Mouse (Mus musculus): ENCODE data around the gene Mrpl34.

Mrpl34 gene

GRCm38 (mm10) chr8:71468916-71469315 lies 4.2 kb downstream of the Mrpl34 start, which contains the start of gene Dda1:
TSS of gene Dda1 (plus strand) at chr8:71469199.
- in situ Hi-C loops (cut with MseI, MboI): no loop called here

- in situ Hi-C loops (cut with MseI, MboI): no loop called here
Measured at GRCm38 (mm10) chr8:71469411-71469810, 4.7 kb downstream of the Mrpl34 start.

GRCm38 (mm10) chr8:71470146-71470912 lies 5.6 kb downstream of the Mrpl34 start:
- in situ Hi-C loops (cut with MseI, MboI): no loop called here

- in situ Hi-C loops (cut with MseI, MboI): no loop called here
Measured at GRCm38 (mm10) chr8:71470913-71471255, 6.1 kb downstream of the Mrpl34 start.

GRCm38 (mm10) chr8:71471861-71472260 lies 7.1 kb downstream of the Mrpl34 start:
- in situ Hi-C loops (cut with MseI, MboI): no loop called here

- in situ Hi-C loops (cut with MseI, MboI): no loop called here
Measured at GRCm38 (mm10) chr8:71472601-71473386, 8.0 kb downstream of the Mrpl34 start.

- in situ Hi-C loops (cut with MseI, MboI): no loop called here
Measured at GRCm38 (mm10) chr8:71474344-71474743, 9.6 kb downstream of the Mrpl34 start.

- in situ Hi-C loops (cut with MseI, MboI): no loop called here
Measured at GRCm38 (mm10) chr8:71474785-71475701, 10.3 kb downstream of the Mrpl34 start.

GRCm38 (mm10) chr8:71475702-71476075 lies 10.9 kb downstream of the Mrpl34 start:
- in situ Hi-C loops (cut with MseI, MboI): no loop called here

- in situ Hi-C loops (cut with MseI, MboI): no loop called here
Measured at GRCm38 (mm10) chr8:71476099-71476940, 11.6 kb downstream of the Mrpl34 start.

- in situ Hi-C loops (cut with MseI, MboI): no loop called here
Measured at GRCm38 (mm10) chr8:71477196-71477845, 12.6 kb downstream of the Mrpl34 start.

GRCm38 (mm10) chr8:71478943-71479342 lies 14.2 kb downstream of the Mrpl34 start:
- in situ Hi-C loops (cut with MseI, MboI): no loop called here

GRCm38 (mm10) chr8:71483932-71484331 lies 19.2 kb downstream of the Mrpl34 start:
- in situ Hi-C loops (cut with MseI, MboI): no loop called here

- in situ Hi-C loops (cut with MseI, MboI): no loop called here
Measured at GRCm38 (mm10) chr8:71484736-71485135, 20.0 kb downstream of the Mrpl34 start.

GRCm38 (mm10) chr8:71485142-71486135 lies 20.7 kb downstream of the Mrpl34 start, which contains the start of gene Ano8:
TSS of gene Ano8 (minus strand) at chr8:71485963.
- in situ Hi-C loops (cut with MseI, MboI): no loop called here

- in situ Hi-C loops (cut with MseI, MboI): no loop called here
Measured at GRCm38 (mm10) chr8:71486136-71486529, 21.4 kb downstream of the Mrpl34 start.

GRCm38 (mm10) chr8:71487691-71488445 lies 23.1 kb downstream of the Mrpl34 start, which contains the start of gene Gtpbp3:
TSS of gene Gtpbp3 (plus strand) at chr8:71488103.
- in situ Hi-C loops (cut with MseI, MboI): no loop called here

GRCm38 (mm10) chr8:71488454-71488853 lies 23.7 kb downstream of the Mrpl34 start:
- in situ Hi-C loops (cut with MseI, MboI): no loop called here

All from mouse trophoblast stem cell (cell line).